Mouse (Mus musculus) adrenal gland, adult 18-20 months (tissue): ENCODE results near the gene Gm39653. TPM values are rescaled to one million over a fixed set of nuclear protein-coding genes. Genes with fewer than 3 reads are reported as not detected.
"Not testable (repeated sequence)": the region's sequence is repeated elsewhere in the genome, so short reads cannot be mapped to it uniquely, and the experiment has no call there.

Experiments
- DNase-seq, 2 experiments: peaks; one replicate each; pipeline ENCODE4 v3.0.0; 2021 to 2022; ENCODE audit warnings: low spot score in 2 of 2
- long read RNA-seq, 2 experiments: library from polyadenylated mRNA; stranded (forward); transcript quantifications; one replicate each; pipeline ENCODE4 v2.0.0; 2021
- total RNA-seq, 2 experiments: library from RNA; stranded (reverse); gene quantifications; 1 replicate in 1 of 2; 2 replicates in 1 of 2; pipeline ENCODE4 v1.2.3; 2021

The Gm39653 gene
- not detected for total RNA-seq
- long read RNA-seq, experiment 1: 0 reads
- long read RNA-seq, experiment 2: 0 reads

DNA sequence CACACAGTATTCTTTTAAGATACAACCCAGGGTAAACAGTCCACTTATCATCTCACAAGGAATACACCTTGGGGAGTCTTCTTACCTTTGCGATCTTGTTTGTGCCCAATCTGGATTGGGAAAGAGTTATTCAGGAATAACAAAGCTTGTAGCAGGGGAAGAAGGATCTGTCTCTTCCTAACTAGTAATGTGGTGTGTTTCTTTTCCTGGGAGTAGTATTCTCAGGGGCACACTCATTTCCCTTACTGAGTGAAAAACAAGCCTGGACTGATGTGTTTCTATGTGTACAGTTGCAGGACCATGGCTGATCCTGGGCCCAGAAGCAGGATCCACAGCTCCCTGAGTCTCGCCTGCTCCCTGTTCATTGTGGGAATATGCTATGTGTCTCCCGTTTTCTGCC lies at the start of gene Gm39653:
Gm39653 (plus strand) TSS at position 301 of the 400 bp plus-strand sequence.
- DNase-seq: no peak

DNA sequence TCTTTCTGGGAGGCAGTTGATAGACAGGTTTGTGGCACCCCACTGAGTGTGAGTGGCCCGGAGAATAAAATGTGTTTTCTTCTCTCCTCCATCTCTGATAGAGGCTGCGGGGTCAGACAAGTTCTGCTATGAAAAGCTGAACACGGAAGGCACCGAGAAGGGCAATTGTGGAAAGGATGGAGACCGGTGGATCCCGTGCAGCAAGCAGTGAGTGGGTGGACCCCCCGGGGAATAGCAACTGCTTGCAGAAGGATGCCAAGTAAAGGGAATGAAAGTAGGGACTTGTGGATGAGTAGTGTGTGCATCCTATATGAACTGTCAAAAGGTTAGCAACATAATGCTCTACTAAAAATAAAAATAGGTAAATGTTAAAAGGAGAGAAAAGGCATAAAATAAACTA lies 49.3 kb upstream of the Gm39653 start:
- DNase-seq: no peak

DNA sequence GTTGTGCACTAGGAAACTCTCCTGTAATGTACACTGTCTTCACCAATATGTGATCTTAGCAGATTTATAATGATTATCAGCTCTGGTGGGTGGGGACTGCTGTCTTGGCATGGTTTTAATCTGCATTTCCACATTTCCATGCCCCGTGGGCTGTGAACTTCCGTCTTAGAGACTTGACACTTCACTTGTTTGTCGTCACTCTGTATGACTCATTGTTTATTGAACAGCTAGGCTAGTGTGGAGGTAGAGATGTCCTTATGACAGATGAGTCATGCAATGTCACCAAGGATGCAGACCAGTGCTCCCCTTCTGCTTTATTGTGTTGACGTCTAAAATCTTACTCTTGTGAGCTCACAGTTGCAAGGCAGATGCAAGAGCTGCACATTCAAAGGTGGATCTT lies 48.7 kb upstream of the Gm39653 start:
- no peak for DNase-seq

DNA sequence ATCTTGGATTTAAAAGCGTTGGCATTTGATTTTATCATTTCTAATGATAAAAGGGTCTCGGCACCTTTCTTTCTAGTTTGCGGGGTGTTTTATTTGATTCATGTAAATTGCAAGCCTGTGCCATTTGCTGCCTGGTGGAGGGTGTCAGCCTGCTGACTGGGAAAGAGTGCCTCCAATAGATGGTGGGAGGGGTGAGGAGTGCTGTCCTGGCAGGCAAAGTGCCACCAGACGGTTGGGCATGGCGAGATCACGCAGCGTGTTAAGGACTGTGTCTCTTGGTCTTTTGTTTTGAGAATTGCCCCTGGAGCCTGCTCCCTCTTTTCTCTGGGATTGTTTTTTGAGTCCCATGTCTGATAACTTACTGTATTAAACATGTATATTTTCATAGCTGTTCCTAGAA lies 43.5 kb upstream of the Gm39653 start:
- DNase-seq: no peak

DNA sequence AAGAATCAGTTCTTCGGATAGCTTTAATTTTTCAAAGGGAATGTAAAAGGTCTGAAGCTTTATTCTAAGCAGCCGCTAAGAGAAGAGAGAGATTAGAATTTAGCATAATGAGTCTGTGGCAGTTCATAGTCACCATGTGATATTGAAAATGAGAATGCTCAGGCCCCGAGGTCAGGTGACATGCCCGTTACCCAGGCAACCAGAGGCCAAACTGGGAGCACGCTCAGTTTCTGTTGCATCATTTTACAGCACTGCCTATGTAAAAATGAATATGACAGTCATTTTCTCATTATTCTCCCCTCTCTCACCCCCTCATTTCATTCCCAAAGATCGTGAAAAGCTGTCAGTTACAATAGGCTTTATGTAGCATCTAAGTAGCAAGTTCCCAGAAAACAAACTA lies 42.3 kb upstream of the Gm39653 start:
- DNase-seq: no peak

DNA sequence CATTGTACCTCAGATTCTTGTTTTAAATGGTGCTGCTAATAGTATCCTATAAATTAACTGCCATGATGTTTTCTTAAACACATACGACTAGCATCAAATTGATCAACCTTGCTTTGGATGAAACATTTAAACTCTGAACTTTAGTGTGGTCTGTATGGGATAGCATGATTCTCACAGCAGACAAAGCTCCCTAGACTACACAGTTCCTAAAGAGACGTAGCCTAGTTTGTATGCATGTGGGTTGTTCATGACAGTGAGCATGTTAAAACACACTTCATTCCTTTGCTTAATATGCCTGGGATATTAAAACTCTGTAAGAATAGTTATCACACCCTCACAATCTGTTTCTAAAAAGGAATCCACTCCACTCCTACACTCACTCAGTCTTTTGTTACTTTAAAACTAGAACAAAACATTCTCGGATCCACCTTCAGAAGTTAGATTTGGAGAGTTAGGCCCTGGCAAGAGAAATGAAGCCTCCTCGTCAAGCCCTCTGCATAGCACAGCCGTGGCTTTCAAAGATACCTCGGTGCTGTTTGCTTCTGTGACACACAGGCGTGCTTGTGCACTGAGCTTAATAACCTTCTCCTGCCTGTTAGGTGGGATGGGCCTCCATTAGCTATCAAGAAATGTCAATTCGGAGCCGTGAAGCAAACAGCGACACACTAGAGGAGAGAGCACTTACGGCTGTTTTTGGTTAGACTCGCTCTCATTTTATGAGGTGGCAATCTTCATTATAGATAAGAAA lies 41.7 kb upstream of the Gm39653 start:
- no peak for DNase-seq

DNA sequence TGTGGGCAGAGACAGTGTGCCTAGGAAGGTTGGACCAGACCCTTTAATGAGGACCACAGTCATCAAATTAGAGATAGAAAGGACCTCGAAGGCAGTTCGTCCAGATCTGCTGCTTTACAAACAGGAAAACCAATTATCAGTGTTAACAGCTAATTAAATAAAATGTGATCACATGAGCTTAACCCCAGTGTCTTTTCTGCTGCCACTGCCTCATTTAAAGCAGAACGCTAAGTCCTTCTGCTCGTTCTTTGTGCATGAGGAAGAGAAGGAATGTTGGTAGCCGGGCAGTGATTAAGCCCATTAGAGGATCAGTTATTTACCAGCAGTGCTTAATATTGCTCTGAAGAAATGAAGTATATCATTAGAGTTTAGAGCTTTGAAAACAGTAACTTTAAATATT lies 39.0 kb upstream of the Gm39653 start:
- no peak for DNase-seq

DNA sequence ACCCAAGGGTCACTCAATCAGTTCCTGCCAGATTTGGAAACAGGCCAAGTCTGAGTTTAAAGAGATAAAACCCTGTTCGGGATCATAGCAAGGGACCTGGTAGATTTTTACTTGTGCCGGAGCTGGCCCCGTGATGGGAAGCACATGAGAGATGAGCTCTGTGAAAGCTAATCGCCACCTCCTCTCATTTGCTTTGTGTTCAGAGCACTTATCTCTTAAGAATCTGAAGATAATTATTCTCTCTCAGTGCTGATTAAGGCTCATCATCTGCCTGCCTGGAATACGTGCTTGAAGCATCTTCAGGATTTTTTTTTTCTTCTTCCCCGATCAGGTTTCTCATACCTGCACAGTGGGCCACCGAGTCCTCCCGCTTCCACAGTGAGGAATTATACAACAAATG lies 36.6 kb upstream of the Gm39653 start:
- DNase-seq: no peak

DNA sequence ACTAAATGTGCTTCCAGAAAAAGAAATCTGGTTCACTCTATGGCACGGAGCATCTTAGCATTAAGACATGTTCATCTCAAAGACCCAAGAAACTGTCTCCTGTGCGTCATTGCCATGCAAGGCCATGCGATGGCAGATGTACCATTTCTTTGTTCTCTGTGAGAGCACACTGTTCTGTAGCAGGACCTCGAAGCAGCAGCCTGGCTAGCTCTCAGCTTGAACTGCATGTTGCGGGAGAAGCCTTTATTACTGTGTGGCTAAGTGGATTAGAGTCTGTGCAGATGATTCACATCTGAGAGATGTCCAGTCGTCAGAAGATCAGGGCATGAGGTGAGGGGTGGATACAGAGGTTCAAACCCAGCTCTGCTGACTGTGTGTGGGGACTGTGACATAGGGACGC lies 28.9 kb upstream of the Gm39653 start:
- no peak for DNase-seq

DNA sequence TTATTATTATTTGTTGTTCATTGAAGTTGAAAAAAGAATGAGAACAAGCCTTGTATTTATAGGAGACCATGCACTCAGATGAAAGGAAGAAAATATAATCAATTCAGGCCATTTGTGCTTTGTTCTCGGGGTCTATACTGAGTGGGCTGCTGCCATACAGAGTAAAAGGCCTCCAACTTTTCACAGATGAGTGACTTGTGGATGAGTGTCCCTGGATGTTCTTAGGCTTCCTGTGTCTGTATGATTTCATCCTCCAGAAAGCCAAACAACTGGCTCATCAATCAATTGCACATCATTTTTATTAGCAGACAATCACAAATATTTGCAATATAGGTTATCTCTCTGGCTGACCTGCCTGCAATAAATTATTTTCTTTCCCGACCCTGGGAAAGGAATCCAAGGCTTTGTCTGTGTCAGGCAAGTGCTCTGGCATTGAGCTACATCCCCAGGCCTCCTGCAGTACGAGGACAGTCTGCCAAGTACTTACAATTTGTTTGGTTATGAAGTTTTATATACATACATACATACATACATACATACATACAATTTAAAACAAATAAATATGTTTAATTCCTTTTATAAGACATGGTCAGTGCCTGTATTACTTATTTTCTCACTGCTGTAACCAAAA lies 11.8 kb upstream of the Gm39653 start:
- no peak for DNase-seq

DNA sequence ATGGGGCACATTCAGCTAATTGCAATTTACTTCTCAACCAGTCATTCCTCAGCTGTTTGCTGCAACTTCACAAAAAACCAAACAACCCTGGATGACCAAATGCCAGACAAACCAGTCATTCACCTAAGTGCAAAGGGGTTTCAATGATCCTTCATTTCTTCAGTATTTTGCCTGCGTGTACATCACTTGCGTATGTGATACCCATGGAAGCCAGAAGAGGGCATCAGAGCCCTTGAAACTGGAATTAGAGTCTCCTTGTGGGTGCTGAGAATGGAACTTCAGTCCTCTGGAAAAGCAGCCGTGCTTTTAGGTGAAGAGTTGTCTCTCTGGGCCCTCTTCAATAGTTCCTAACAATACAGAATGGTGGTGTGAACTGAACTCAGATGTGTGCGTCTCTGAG lies 6.2 kb upstream of the Gm39653 start:
- no peak for DNase-seq

DNA sequence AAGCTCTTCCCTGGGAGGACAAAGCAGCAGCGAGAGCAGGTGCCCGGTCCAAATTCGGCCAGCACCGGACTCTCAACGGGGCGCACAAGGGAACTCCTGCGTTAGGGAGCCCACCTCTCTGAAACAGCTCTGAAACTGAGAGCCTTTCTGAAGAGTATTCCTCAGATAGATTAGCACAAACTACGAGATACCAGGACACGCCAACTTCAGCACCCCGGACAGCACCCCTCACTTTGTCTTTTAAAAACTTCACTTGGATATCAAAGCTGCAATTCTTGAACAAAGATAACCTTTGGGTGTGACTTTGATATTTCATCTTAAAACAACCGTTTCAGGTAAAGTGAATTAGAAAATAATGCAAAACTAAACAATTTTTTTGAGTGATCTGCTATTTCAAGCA lies 1.2 kb upstream of the Gm39653 start:
- peak; percentile 43 to 50 for DNase-seq

DNA sequence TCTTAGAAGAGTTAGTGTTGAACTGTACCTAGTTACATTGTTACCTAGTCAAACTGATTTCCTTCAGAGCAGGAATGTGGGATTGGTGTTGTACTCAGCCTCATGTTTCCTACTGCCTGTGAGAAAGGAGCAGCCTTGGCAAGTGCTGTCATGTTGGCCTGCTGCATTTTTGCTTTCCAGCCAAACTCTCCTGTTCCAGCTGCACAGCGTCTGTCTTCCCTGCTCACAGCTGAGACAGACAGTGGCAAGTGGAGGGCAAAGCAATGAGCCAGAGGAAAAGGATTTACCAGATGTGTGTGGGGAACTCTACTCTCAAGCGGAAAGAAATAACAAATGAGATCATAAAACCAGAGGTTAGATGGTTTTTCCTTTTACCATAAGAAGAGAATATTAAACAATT lies 12.4 kb downstream of the Gm39653 start:
- no peak for DNase-seq

DNA sequence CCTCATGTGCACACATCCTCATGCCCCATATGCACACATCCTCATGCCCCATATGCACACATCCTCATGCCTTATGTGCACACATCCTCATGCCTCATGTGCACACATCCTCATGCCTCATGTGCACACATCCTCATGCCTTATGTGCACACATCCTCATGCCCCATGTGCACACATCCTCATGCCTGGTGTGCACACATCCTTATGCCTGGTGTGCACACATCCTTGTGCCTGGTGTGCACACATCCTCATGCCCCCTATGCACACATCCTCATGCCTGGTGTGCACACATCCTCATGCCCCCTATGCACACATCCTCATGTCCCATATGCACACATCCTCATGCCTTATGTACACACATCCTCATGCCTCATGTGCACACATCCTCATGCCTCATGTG lies 14.6 kb downstream of the Gm39653 start:
- not testable (repeated sequence) for DNase-seq

DNA sequence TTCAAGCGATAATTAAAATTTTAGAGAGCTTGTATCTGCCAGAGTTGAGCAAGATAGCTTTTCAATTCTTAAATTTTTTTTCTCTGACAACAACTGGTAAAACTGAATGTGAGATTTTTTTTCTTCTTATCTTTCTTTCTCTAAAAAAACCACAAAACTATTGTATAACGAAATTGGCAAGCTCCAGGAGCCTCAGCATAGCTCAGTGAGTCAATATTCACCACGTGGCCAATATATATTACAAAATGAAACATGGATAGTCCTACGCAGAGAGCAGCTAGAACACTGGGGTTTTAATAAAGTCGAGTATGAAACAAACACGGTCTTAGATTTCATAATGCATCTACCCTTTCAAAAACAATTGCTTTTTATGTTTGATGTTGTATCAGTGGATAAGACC lies 24.2 kb downstream of the Gm39653 start:
- no peak for DNase-seq

DNA sequence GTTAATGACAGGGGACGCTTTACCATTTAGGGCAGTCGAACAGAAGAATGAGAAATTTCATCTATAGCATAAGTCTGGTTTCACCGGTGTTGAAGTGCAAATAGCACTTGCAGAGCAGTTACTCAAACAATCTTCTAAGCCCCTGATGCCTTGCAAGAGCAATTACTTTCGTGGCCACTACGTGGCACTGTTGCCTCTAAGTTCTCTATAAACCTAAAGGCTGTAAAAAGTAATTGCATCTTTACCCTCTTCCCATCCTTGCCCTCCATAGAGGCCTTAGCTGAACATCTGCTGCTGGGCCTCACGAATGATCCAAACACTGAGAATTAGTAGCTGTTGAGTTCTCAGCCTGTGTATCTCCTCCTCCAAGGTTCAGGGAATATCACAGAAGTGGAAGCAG lies 42.2 kb downstream of the Gm39653 start:
- peak; percentile 45 to 48 for DNase-seq

DNA sequence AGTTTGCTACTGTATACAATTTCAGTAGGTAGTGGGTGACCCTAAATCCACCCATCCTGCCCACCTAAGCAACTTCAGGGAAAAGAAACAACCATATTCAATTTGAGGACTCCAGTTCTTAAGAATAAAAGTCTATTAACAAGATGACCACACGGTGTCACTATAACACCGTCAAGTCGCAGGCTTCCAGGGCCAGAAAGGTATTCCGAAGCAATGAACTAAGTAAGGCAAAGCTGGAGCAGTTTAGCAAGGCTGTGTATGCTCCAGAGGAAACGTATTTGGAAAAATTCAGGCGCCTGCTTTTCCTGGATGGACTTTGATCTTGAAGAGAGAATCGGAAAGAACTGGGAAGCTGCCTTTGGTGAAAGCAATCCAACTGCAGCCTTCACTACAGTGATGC lies 43.8 kb downstream of the Gm39653 start:
- peak; percentile 24 to 25 for DNase-seq

DNA sequence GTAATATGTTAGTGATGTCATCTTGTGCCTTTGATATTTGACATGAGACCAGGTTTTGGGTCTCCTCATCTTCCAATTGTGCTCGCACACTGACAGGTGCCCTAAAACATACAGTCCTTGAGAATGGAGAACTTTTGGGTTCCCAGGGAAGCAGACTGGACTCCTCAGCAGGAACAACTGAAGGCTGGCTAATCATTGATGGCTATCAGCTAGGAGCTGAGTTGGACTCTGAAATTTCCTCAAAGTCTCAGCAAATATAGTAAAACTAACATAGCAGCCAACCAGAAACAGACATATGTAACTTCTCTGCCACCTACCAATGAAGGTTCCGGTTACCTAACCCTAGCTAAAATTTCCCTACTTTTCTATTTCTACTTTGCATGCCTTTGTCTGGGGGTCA lies 50.3 kb downstream of the Gm39653 start:
- no peak for DNase-seq

DNA sequence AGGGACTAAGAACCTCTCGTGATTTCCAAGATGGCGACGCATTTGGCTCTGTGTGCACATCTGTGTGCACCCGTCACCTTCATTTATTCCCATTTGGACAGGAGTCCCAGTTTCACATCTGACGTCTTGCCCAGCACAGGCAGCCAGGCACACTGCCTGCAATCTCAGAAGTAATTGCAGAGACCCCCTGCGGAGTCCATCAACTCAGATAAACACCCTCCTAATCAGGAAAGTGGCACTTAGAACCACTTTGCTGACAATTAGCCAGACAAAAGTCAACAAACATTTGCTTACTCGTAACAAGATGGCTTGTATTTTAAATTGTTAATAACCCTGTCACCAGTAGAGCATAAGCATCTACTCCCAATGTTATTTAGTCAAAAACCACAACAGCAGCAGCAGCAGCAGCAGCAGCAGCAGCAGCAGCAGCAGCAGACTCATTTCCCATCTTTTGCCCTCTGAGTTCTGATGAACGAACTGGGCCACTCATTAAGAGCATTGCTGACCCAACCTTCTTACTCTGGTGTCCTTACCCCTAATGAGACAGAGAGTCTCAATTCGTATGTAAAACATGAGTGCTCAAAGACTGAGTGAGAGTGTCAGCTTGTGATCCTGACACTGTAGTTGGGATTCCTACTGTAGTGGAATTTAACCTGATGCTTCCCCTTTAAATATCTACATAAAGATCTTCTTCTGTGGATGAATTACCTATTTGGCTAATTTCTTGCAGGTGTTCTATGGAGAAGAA lies 51.6 kb downstream of the Gm39653 start:
- DNase-seq: no peak

DNA sequence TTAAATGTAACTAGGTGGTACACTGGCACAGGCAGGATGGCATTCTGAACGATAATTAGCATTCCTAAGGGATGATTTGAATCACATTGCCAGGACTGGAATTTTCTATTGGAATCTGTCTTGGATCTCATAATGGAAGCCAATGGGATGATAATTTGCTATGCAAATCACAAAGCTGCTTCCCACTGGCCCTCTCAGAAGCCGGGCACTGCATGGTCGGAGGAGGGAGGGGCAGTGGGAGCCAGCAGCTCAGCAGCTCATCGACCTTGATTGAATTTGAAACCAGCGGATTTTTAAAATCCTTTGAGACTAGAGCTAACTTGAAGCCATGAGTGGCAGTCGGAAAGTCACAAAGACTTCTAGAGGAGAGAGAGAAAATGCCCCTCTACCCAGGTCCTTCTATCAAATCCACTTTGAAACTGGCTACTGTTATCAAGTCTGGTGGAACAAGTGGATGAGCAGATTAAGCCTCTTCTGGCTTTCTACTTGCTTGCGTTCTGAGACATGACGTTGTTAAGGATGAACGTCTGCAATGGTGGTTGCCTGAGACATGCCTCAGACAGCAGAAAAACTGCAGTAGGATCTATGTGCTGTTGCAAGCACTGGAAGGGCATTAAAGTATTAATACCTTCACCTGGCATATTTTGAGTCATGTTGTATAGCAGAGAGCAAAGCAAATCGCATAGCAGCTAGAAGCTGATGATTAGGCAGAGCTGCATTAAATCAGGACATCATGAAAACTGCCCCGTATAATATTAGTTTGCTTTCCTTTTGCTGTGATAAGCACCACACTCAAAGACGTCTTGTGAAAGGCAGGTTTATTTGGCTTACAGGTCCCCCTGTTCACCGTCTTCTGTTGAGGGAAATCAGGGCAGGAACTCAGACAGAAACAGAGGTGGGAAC lies 52.4 kb downstream of the Gm39653 start:
- no peak for DNase-seq

DNA sequence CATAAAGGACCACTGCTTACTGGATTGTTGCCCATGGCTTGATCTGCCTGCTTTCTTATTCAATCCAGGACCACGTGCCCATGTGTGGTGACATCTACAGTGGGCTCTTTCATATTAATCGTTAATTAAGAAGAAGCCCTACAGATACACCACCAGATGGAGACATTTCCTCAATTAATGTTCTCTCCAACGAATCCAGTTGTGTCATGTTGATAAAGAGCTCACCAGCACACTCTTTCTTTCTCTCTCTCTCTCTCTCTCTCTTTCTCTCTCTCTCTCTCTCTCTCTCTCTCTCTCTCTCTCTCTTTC lies 53.0 kb downstream of the Gm39653 start:
- DNase-seq: no peak
